Mouse (Mus musculus): ENCODE measurements around the gene Snx9.

The Snx9 gene

GRCm38 (mm10) chr17:5843641-5843990 lies 2.5 kb downstream of the Snx9 start:
- no peak for DNase-seq (ENCODE audit: low read depth, low spot score)

DNA sequence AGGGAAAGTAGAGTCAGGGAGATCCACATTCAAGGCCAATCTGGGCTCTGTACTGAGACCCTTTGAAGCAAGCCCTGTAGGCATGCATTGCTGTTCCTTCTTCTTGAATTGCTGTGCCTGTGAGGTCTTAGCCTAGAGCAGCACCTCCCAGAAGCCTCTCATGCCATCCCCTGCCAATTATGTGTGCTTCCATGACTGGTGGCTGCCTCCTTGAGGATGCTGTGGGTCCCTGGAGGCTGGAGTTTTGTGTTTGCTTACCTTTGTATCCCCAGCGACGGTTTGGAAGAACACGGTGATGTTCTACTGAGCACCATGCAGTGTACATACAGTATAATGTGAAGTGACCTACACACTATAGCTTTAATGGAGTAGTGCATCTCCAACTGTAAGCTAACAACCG lies 4.2 kb downstream of the Snx9 start:
- no peak for DNase-seq (ENCODE audit: low read depth, low spot score)

DNA sequence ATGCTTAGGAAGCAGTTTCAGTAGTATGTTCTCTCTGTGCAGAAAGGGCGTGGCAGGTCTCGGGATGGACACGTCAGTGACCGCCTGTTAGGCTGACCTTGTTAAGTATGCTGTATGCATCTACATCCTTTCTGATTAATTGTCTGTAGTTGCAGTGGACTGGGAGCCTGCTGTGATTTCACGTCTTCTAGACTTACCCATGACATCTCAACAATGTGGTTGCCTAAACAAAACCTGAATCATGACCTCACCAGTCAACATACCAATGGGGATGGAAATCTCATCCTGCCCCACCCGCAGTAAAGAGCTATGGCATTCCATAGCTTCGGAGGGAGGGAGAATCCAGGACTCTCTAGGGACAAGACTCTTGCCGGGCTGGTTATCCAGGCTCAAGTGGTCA lies 5.0 kb downstream of the Snx9 start:
- DNase-seq (ENCODE audit: low read depth, low spot score) = no peak

DNA sequence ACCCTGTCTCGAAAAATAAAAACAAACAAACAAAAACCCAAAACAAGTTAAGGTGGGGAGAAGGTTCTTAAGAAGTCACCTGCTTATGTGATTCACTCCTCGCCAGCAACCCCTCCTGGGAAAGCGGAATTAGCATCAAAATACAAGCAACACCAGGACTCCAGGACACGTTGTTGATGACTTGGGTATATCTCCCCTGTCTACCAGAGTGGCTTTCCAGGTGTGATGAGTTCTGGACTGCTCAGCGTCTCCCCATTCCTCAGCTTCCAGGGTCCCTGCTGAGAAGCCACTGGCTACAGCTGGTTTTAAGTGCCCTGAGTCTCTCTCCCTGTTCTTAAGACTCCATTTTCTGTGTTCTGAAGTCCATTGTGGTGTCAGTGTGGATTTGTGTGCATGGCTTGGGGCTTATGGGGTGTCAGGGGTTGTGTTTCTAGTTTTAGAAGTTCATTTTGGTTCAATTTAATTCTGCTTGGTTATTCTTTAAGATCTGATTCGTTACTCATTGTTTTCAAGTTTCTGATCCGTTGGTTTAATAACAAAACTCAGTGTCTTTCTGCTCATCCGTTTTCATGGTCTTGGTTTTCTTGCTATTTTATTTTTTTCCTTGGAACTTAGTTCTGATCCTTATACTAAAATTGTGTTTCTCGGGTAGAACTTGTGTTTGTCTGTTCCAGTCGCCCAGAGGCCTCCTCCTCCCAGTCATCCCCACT lies 7.7 kb downstream of the Snx9 start:
- no peak for DNase-seq (ENCODE audit: low read depth, low spot score)

- DNase-seq (ENCODE audit: low read depth, low spot score) = no peak
Measured at GRCm38 (mm10) chr17:5849421-5849910, 8.3 kb downstream of the Snx9 start.

- no peak for DNase-seq (ENCODE audit: low read depth, low spot score)
Measured at GRCm38 (mm10) chr17:5850031-5850430, 8.9 kb downstream of the Snx9 start.

DNA sequence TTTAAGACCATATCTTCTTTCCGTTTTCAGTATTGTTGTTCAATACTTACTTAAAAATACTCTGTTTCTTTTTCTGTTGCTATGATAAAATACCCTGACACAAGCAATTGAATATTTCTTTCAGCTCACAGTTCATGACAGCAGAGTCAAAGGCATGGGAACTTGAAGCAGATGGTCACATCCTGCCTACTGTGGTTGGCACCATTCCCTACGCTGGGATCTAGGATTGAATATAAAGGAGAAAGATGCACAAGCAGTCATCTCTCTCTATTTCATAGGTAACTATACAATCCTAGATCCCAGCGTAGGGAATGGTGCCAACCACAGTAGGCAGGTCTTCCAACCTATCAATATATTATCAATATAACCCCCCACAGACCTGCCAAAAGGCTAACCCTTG lies 9.3 kb downstream of the Snx9 start:
- no peak for DNase-seq (ENCODE audit: low read depth, low spot score)

- DNase-seq (ENCODE audit: low read depth, low spot score) = no peak
Measured at GRCm38 (mm10) chr17:5853936-5854335, 12.8 kb downstream of the Snx9 start.

- no peak for DNase-seq (ENCODE audit: low read depth, low spot score)
Measured at GRCm38 (mm10) chr17:5855560-5855959, 14.4 kb downstream of the Snx9 start.

GRCm38 (mm10) chr17:5856426-5856825 lies 15.3 kb downstream of the Snx9 start:
- no peak for DNase-seq (ENCODE audit: low read depth, low spot score)

DNA sequence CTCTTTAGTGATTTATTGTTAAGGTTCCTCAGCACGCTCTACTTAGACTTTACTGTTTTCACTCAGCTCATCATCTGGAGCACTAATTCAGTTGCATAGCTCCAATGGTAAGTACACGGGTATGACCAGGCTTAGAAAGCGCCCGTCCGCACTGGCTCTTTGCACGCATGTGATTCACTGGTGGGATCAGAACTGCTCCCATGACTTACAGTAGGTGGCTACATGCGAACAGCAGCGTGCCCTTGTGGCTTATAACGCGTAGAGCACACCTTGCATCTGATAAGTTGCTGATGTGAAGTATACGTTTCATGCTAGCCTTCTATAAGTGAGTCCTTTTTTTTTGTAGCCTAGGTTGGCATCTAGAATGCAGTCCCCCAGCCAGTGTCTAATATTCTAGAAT lies 16.1 kb downstream of the Snx9 start:
- DNase-seq (ENCODE audit: low read depth, low spot score) = no peak

DNA sequence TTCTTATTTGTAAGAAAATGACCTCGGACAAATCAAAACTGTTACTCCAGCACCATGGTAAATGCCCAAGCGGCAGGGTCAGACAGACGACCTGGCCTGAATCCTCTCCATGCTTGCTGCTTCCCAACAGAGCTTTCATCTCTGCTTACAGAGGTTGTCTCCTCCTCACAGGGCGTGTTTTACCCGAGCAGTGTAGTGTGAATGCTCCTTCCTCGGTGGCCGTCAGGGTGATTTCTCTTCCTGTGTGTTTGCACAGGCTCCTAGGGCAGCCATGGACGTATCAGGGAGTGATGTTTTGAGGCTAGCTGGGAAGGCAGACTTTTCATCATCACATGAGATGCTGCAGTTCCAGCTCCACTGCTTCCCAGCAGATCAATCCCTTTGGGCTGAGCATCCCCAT lies 17.1 kb downstream of the Snx9 start:
- no peak for DNase-seq (ENCODE audit: low read depth, low spot score)

- DNase-seq (ENCODE audit: low read depth, low spot score) = no peak
Measured at GRCm38 (mm10) chr17:5862285-5862684, 21.2 kb downstream of the Snx9 start.

- DNase-seq (ENCODE audit: low read depth, low spot score) = no peak
Measured at GRCm38 (mm10) chr17:5862869-5863268, 21.7 kb downstream of the Snx9 start.

- DNase-seq (ENCODE audit: low read depth, low spot score) = no peak
Measured at GRCm38 (mm10) chr17:5863745-5864144, 22.6 kb downstream of the Snx9 start.

DNA sequence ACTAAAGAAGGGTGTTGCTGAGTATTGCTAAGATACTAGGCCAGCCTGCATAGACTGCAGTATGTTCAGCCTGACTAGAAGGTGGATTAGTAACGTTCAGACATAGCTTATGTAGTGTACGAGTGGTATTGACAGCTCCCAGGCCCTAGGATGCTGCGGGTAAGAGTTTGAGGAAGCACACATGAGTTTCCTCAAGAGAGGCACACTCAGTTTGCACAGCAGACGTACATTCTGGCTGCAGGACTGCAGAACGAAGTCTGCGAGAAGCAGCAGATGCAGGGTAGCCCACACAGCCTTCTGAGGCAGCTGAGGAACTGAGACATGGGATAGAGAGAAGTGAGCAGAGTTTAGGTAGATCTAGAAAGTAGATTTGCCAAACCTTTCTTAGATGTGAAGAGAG lies 26.3 kb downstream of the Snx9 start:
- DNase-seq (ENCODE audit: low read depth, low spot score) = no peak

- DNase-seq (ENCODE audit: low read depth, low spot score) = no peak
Measured at GRCm38 (mm10) chr17:5868319-5869031, 27.3 kb downstream of the Snx9 start.

GRCm38 (mm10) chr17:5869461-5869860 lies 28.3 kb downstream of the Snx9 start:
- no peak for DNase-seq (ENCODE audit: low read depth, low spot score)

DNA sequence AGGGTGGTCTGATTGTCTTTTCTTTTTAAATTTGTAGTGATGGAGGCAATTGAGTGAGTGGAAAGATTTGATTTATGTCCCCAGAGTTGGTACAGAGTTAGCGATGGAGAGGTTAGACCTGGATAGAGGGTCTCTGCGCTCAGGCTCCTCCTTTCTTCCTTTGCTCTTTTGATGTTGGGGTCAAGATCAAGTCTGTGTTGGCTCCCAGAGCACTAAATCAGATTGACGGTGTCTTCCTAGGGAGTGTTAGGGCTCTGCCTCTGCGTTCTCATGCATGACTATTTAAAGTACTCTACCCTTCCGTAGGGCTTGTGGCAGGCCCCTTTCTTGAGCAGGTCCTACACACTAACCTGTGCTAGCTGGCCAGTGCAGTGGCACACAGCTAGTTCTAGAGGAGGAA lies 28.9 kb downstream of the Snx9 start:
- DNase-seq (ENCODE audit: low read depth, low spot score) = no peak

GRCm38 (mm10) chr17:5870696-5871095 lies 29.6 kb downstream of the Snx9 start:
- no peak for DNase-seq (ENCODE audit: low read depth, low spot score)

DNA sequence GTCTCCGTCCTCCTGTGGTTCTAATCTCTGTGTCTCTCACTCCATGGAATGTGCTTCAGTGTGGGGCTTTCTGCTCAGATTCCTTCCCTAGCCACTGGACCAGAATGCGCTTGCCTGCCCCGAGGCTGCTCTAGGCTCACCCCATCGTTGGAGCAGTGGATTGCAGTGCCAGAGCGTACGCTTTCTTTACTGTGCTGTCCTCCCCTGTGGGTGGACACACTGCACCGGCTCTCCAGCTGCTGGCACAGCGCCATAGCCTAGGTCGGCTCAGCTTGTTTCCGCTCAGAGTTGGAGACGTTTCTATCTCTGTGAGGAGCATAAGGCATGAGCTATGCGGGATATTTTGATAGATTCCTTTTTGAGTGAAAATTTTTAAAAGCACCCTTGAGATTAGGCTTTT lies 31.4 kb downstream of the Snx9 start:
- DNase-seq (ENCODE audit: low read depth, low spot score) = no peak

- no peak for DNase-seq (ENCODE audit: low read depth, low spot score)
Measured at GRCm38 (mm10) chr17:5874565-5874964, 33.4 kb downstream of the Snx9 start.

GRCm38 (mm10) chr17:5877611-5878157 lies 36.6 kb downstream of the Snx9 start:
- no peak for DNase-seq (ENCODE audit: low read depth, low spot score)

Data from telencephalon, adult 2 months (tissue).